Mouse (Mus musculus) stomach, embryonic 15.5 days (tissue): ENCODE measurements around the gene Txnrd1. TPM values are rescaled to one million over a fixed set of nuclear protein-coding genes. Genes with fewer than 3 reads are reported as not detected.

ENCODE experiments used
- ATAC-seq: fragments of 200-750 bp; cut with Nextera tagmentation; 2 replicates; pipeline ENCODE4 v1.8.0; 2017; ENCODE audit warnings: low read depth, moderate number of reproducible peaks, moderate TSS enrichment; ENCODE audit not compliant: insufficient read depth, low FRiP score
- H3K27ac ChIP-seq: fragments of 300-500 bp; sonication (generic); 2 replicates; pipeline ENCODE4 v1.5.1; 2015; ENCODE audit warnings: mild to moderate bottlenecking, inconsistent platforms
- H3K27me3 ChIP-seq: fragments of 300-500 bp; sonication (generic); replicated peaks from 2 replicates; pipeline ENCODE4 v1.6.1; 2015; ENCODE audit warnings: inconsistent platforms
- H3K36me3 ChIP-seq: fragments of 300-500 bp; sonication (generic); 2 replicates; pipeline ENCODE4 v1.6.1; 2015; ENCODE audit warnings: inconsistent platforms
- H3K4me1 ChIP-seq: fragments of 300-500 bp; sonication (generic); 2 replicates; pipeline ENCODE4 v1.6.1; 2015; ENCODE audit warnings: inconsistent platforms
- H3K4me2 ChIP-seq: fragments of 300-500 bp; sonication (generic); 2 replicates; pipeline ENCODE4 v1.6.1; 2015; ENCODE audit warnings: mild to moderate bottlenecking, inconsistent platforms
- H3K4me3 ChIP-seq: fragments of 300-500 bp; sonication (generic); replicated peaks from 2 replicates; pipeline ENCODE4 v1.5.1; 2015; ENCODE audit warnings: inconsistent platforms
- H3K9ac ChIP-seq: fragments of 300-500 bp; sonication (generic); 2 replicates; pipeline ENCODE4 v1.6.1; 2015; ENCODE audit warnings: inconsistent platforms
- H3K9me3 ChIP-seq: fragments of 300-500 bp; sonication (generic); 2 replicates; pipeline ENCODE4 v1.6.1; 2016; ENCODE audit warnings: inconsistent platforms
- WGBS: fragments of 180-500 bp; shearing (Covaris S2); methylation state at CpG from one replicate; pipeline ENCODE4 v1.1.7; 2015; 5-methylcytosine and 5-hydroxymethylcytosine counted together
- polyA plus RNA-seq: library from polyadenylated mRNA; unstranded; fragments of >200 nt; fragmentation: Nextera tagmentation; extraction: Ambion mirVana; gene quantifications from 2 replicates; pipeline ENCODE4 v1.2.1, GENCODE M21; 2015

The Txnrd1 gene
- polyA plus RNA-seq, 1 experiment from 2014 or later, result 82.5 TPM

- no peak overlapping the region for H3K4me3 ChIP-seq
- 81% methylated on average over 6 of the region's 6 CpGs for WGBS
- H3K9ac ChIP-seq, result no peak overlapping the region
- no peaks in the 10 kb centered on the region for H3K27me3 ChIP-seq
- no peaks in the 10 kb centered on the region for H3K9me3 ChIP-seq
- H3K4me1 ChIP-seq, result peaks cover 7% of the 10 kb centered on the region; the same call in 1 of the 2 replicates
- H3K27ac ChIP-seq, result no peak overlapping the region
- H3K4me2 ChIP-seq, result no peak overlapping the region
- ATAC-seq, result no peak
- no peaks in the 10 kb centered on the region for H3K36me3 ChIP-seq
Measured at GRCm38 (mm10) chr10:82818661-82819060, 15.1 kb upstream of the Txnrd1 start.

- ATAC-seq, result no peak
- no peak overlapping the region for H3K4me2 ChIP-seq
- no peaks in the 10 kb centered on the region for H3K9me3 ChIP-seq
- H3K27me3 ChIP-seq, result no peaks in the 10 kb centered on the region
- H3K36me3 ChIP-seq, result no peaks in the 10 kb centered on the region
- no peaks in the 10 kb centered on the region for H3K4me1 ChIP-seq
- no peak overlapping the region for H3K4me3 ChIP-seq
- H3K9ac ChIP-seq, result no peak overlapping the region
- H3K27ac ChIP-seq, result no peak overlapping the region
- WGBS, result 68% methylated on average over 14 of the region's 14 CpGs
Measured at GRCm38 (mm10) chr10:82823108-82823778, 10.5 kb upstream of the Txnrd1 start.

GRCm38 (mm10) chr10:82823779-82824177, 10.0 kb upstream of the Txnrd1 start:
- no peak overlapping the region for H3K4me2 ChIP-seq
- H3K27ac ChIP-seq, result no peak overlapping the region
- H3K27me3 ChIP-seq, result no peaks in the 10 kb centered on the region
- 65% methylated on average over 5 of the region's 5 CpGs for WGBS
- no peak overlapping the region for H3K9ac ChIP-seq
- H3K36me3 ChIP-seq, result no peaks in the 10 kb centered on the region
- no peak overlapping the region for H3K4me3 ChIP-seq
- H3K9me3 ChIP-seq, result no peaks in the 10 kb centered on the region
- H3K4me1 ChIP-seq, result no peaks in the 10 kb centered on the region
- no peak for ATAC-seq

GRCm38 (mm10) chr10:82824541-82824940, 9.2 kb upstream of the Txnrd1 start:
- Histone ChIP-seq H3K9ac (no peak overlapping the region), H3K4me2 (no peak overlapping the region), H3K4me3 (no peak overlapping the region), H3K27me3 (no peaks in the 10 kb centered on the region), H3K36me3 (no peaks in the 10 kb centered on the region), H3K4me1 (no peaks in the 10 kb centered on the region), H3K9me3 (no peaks in the 10 kb centered on the region), H3K27ac (no peak overlapping the region)
- 57% methylated on average over 10 of the region's 10 CpGs for WGBS
- no peak for ATAC-seq

- Histone ChIP-seq H3K4me3 (no peak overlapping the region), H3K9me3 (no peaks in the 10 kb centered on the region), H3K36me3 (no peaks in the 10 kb centered on the region), H3K27ac (no peak overlapping the region), H3K27me3 (no peaks in the 10 kb centered on the region), H3K9ac (no peak overlapping the region), H3K4me1 (no peaks in the 10 kb centered on the region), H3K4me2 (no peak overlapping the region)
- peak; percentile 77; the same call in 1 of the 2 replicates for ATAC-seq
- WGBS, result 46% methylated on average over 6 of the region's 6 CpGs
Measured at GRCm38 (mm10) chr10:82826516-82826915, 7.2 kb upstream of the Txnrd1 start.

GRCm38 (mm10) chr10:82835898-82836297, 2.1 kb downstream of the Txnrd1 start:
- no peaks in the 10 kb centered on the region for H3K9me3 ChIP-seq
- peaks cover 6% of the 10 kb centered on the region; the same call in 1 of the 2 replicates for H3K4me1 ChIP-seq
- H3K27ac ChIP-seq, result no peak overlapping the region
- no peak overlapping the region for H3K4me2 ChIP-seq
- WGBS, result 81% methylated on average over 3 of the region's 3 CpGs
- no peaks in the 10 kb centered on the region for H3K27me3 ChIP-seq
- no peak for ATAC-seq
- H3K9ac ChIP-seq, result no peak overlapping the region
- H3K36me3 ChIP-seq, result no peaks in the 10 kb centered on the region
- H3K4me3 ChIP-seq, result no peak overlapping the region

GRCm38 (mm10) chr10:82838390-82838789, 4.6 kb downstream of the Txnrd1 start:
- no peak overlapping the region for H3K4me3 ChIP-seq
- no peaks in the 10 kb centered on the region for H3K27me3 ChIP-seq
- no peak overlapping the region for H3K9ac ChIP-seq
- H3K9me3 ChIP-seq, result no peaks in the 10 kb centered on the region
- H3K4me1 ChIP-seq, result peaks cover 6% of the 10 kb centered on the region; the same call in 1 of the 2 replicates
- H3K27ac ChIP-seq, result no peak overlapping the region
- H3K36me3 ChIP-seq, result no peaks in the 10 kb centered on the region
- no peak for ATAC-seq
- H3K4me2 ChIP-seq, result no peak overlapping the region
- WGBS, result 83% methylated on average over 7 of the region's 7 CpGs

GRCm38 (mm10) chr10:82844090-82844489, 10.3 kb downstream of the Txnrd1 start:
- H3K4me2 ChIP-seq, result no peak overlapping the region
- no peaks in the 10 kb centered on the region for H3K27me3 ChIP-seq
- no peak overlapping the region for H3K9ac ChIP-seq
- no peak overlapping the region for H3K4me3 ChIP-seq
- H3K4me1 ChIP-seq, result no peaks in the 10 kb centered on the region
- WGBS, result 59% methylated on average over 6 of the region's 6 CpGs
- ATAC-seq, result no peak
- no peaks in the 10 kb centered on the region for H3K9me3 ChIP-seq
- peak overlapping the region; percentile 48; the same call in 1 of the 2 replicates for H3K27ac ChIP-seq
- H3K36me3 ChIP-seq, result no peaks in the 10 kb centered on the region

GRCm38 (mm10) chr10:82844731-82845130, 11.0 kb downstream of the Txnrd1 start:
- H3K4me1 ChIP-seq, result no peaks in the 10 kb centered on the region
- H3K27me3 ChIP-seq, result no peaks in the 10 kb centered on the region
- H3K27ac ChIP-seq, result no peak overlapping the region
- WGBS, result 76% methylated on average over 8 of the region's 8 CpGs
- H3K4me2 ChIP-seq, result no peak overlapping the region
- H3K9ac ChIP-seq, result no peak overlapping the region
- no peak overlapping the region for H3K4me3 ChIP-seq
- H3K36me3 ChIP-seq, result no peaks in the 10 kb centered on the region
- ATAC-seq, result no peak
- H3K9me3 ChIP-seq, result no peaks in the 10 kb centered on the region

- WGBS, result 58% methylated on average over 9 of the region's 9 CpGs
- Histone ChIP-seq H3K4me1 (no peaks in the 10 kb centered on the region), H3K27me3 (no peaks in the 10 kb centered on the region), H3K27ac (no peak overlapping the region), H3K9ac (no peak overlapping the region), H3K9me3 (no peaks in the 10 kb centered on the region), H3K4me3 (no peak overlapping the region), H3K4me2 (no peak overlapping the region), H3K36me3 (no peaks in the 10 kb centered on the region)
- ATAC-seq, result no peak
Measured at GRCm38 (mm10) chr10:82847821-82848459, 14.2 kb downstream of the Txnrd1 start.

GRCm38 (mm10) chr10:82849686-82850353, 16.1 kb downstream of the Txnrd1 start:
- no peaks in the 10 kb centered on the region for H3K4me1 ChIP-seq
- no peak for ATAC-seq
- WGBS, result 78% methylated on average over 16 of the region's 16 CpGs
- H3K27me3 ChIP-seq, result no peaks in the 10 kb centered on the region
- H3K4me2 ChIP-seq, result no peak overlapping the region
- no peaks in the 10 kb centered on the region for H3K36me3 ChIP-seq
- no peaks in the 10 kb centered on the region for H3K9me3 ChIP-seq
- H3K4me3 ChIP-seq, result no peak overlapping the region
- H3K9ac ChIP-seq, result no peak overlapping the region
- H3K27ac ChIP-seq, result no peak overlapping the region

GRCm38 (mm10) chr10:82850354-82850752, 16.6 kb downstream of the Txnrd1 start:
- no peak overlapping the region for H3K27ac ChIP-seq
- no peak overlapping the region for H3K4me3 ChIP-seq
- H3K9ac ChIP-seq, result no peak overlapping the region
- no peaks in the 10 kb centered on the region for H3K27me3 ChIP-seq
- WGBS, result 84% methylated on average over 5 of the region's 5 CpGs
- no peaks in the 10 kb centered on the region for H3K9me3 ChIP-seq
- no peaks in the 10 kb centered on the region for H3K36me3 ChIP-seq
- H3K4me1 ChIP-seq, result no peaks in the 10 kb centered on the region
- no peak overlapping the region for H3K4me2 ChIP-seq
- no peak for ATAC-seq
